Mouse (Mus musculus) ES-E14 (cell line): ENCODE results near the gene Palm.

Source experiments
- CHD2 ChIP-seq: IDR thresholded peaks from 2 replicates; pipeline ENCODE4 v1.6.1; 2014; ENCODE audit warnings: mild to moderate bottlenecking, low read depth, low read length, inconsistent platforms
- HCFC1 ChIP-seq: IDR thresholded peaks from 2 replicates; pipeline ENCODE4 v1.6.1; 2012; ENCODE audit warnings: low read length, inconsistent platforms, borderline replicate concordance; ENCODE audit not compliant: insufficient read depth
- MAFK ChIP-seq: IDR thresholded peaks from 2 replicates; pipeline ENCODE4 v1.6.1; 2014; ENCODE audit warnings: mild to moderate bottlenecking, low read depth, low read length, inconsistent platforms; ENCODE audit not compliant: insufficient read depth
- ZC3H11A ChIP-seq: IDR thresholded peaks from 2 replicates; pipeline ENCODE4 v1.6.1; 2012; ENCODE audit warnings: low read depth, mild to moderate bottlenecking, inconsistent platforms, low read length, borderline replicate concordance

- TF ChIP-seq CHD2 (no peak), HCFC1 (no peak), ZC3H11A (no peak), MAFK (no peak)
These were observed 60.0 kb downstream of the Palm start for GRCm38 (mm10) chr10:79853392-79853791.
